Mouse (Mus musculus) thymus, postnatal 10 days (tissue): ENCODE measurements around the gene Nkain4.

ENCODE experiments used
- DNase-seq, 2 experiments: peaks; one replicate each; pipeline ENCODE4 v3.0.0; 2021; ENCODE audit warnings: low spot score in 2 of 2

Nkain4 gene

DNA sequence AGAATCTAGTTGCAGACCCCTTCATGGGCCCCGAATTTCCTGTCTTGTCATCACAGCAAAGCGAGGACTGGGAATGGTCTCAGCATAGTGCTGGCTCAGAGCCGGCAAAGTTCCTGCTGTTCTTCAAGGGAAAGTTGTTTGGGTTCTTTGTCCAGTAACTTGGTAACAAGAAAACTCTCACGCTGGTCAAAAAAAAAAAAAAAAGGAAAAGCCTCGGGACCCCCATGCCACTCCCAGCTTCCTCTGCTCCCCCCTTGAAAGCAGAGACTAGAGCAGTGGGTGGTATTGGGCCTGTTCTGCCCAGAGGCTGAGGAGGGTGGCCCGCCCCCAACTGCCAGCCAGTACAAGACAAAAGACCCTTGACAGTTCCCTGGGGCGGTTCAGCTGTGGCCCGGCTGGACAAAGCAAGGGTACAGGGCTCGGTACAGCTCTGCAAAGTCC lies 1.7 kb downstream of the Nkain4 start:
- DNase-seq, result no peak

DNA sequence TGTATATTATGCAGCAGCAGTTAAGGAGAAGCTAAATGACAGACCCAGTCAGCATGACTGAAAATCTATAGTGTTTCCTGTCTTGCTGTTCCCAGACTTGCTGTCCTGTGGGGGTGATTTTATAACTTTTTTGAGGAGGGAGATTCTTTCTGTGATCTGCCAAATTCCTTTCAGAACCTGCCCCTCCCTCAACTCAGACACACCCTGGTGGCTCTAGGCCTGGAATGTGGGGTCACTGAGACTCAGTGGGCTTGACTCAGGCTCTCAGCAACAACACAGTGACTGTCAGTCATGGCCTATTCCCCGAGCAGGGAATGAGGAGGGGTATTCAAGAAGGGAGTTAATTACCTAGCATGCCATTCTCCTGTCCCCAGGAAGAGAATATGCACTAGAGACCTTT lies 4.6 kb downstream of the Nkain4 start:
- no peak for DNase-seq

- DNase-seq, result no peak
Measured at GRCm38 (mm10) chr2:180941869-180942268, 12.6 kb downstream of the Nkain4 start.

DNA sequence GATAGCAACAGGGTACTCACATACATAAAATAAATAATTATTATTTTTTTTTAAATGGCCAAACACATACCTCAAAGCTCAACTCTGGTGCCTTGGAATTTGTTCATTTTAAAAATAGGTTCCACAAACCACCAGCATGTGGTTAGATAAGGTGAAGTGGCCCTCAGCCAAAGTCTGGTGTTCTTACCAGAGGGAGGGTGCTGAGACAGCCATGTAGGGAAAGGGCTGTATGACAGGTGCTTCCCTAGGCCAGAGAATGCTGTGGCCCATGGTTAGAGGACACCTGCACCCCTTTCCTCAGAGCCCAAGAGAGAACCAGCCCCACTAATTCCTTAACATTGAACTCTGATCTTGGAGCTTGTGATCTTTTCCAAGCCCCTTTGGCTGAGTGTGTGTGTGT lies 14.3 kb downstream of the Nkain4 start:
- no peak for DNase-seq

DNA sequence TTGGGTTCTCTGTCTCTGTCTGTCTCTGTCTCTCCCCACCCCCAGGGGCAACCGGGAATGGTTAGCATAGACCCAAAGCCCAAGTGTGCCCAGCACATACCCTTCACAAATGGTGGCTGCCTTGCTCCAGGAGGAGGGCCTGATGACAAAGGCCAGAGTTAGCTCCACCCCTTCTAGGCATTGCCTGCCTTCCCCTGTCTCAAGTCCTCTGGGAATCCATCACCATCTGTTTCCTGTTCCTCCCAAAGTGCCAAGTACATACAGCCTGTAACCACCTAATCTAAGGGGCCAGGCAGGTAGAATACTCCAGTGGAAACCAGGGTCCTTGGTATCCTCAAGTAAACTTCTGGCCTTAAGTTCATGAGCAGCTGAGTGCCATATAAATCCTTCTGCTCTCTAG lies 22.1 kb downstream of the Nkain4 start:
- no peak for DNase-seq

DNA sequence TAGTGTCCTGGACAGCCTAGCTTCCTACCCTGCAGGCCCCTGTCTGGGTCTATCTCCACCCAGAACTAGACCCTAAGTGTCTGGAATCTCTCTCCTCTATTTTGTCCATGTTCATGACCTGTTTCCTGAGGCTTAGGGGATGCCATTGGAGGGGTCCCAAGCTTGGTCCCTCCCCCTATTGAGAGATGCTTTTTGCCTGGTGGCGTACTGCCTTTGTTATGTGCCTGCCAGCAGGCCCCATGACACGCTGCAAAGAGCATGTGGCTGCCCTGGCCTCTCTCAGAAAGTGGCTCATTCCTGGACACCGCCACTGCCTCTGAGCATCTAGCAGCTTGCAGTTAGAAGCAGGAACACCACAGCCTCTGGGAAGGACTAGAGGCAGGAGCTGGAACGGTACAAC lies 25.8 kb downstream of the Nkain4 start, which contains the start of gene Birc7:
Gene Birc7 (plus strand): TSS at position 301 of the 400 bp plus-strand sequence.
- DNase-seq, result no peak

GRCm38 (mm10) chr2:180925176-180925575 lies 29.3 kb downstream of the Nkain4 start:
- DNase-seq, result peak; percentile 15 to 51

DNA sequence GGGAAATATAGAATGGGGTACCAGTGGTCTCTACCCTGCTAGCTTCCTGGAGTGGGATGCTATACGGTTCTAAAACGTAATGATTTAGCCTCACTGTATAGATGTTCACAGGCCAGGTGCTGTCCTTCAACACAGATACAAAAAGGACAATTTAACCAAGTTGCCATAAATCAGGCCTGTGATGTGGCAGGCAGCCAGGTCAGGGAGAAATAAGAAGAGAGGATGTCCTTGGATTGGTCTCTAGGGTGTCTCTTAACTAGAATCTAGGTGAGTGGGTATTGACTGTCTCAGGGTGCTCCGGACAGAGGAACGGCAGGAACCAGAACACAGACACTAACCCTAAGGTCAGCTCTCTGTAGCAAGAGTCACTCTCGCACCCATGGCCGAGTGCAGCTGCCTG lies 31.8 kb downstream of the Nkain4 start:
- no peak for DNase-seq

GRCm38 (mm10) chr2:180920810-180921400 lies 33.6 kb downstream of the Nkain4 start, which contains the start of gene Ythdf1:
Gene Ythdf1, minus strand, starts transcription at chr2:180920949.
- DNase-seq, result peak; percentile 97 to 99

DNA sequence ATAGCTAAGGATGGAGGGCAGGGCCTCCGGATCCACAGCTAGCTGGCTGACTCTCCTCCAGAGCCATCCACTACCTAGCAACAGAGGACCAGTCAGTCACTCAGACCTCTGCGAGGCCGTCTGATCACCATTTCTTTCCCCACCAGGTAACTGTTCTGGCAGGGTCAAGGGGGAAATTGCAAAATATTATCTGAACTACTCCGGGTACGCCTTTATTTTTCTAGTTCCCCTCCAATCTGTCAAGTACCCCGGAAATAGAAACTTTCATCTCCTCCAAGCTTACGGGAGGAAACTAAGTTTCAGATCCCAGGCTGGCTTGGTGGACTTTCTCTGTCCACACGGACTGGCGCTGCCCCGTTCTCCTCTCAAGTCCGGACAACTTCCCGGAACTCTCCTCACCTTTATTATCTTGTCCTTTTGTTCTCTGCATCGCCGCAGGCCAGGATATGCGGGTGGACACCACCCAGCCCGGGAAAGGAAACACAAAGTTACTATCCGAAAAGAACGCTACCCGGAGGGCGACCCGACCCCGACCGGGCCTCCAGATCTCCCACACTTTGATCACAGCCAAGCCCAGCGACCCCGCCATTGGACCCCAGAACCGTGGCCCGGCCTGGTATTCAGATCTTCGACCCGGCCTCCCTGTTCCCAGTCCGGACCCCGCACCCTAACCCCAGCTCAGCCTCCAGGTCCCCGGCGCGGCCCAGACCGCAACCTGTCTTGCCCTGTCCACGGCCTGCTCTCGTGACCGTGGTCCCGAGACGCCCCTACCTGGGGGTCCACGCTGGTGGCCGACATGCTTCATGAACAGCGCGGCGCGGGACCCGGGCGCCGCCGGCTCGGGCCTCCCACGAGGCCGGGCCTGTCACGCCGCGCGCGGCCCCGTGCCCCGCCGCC lies 34.3 kb downstream of the Nkain4 start:
- DNase-seq, result peak; percentile 33 to 55

- DNase-seq, result no peak
Measured at GRCm38 (mm10) chr2:180915886-180916433, 38.5 kb downstream of the Nkain4 start.

DNA sequence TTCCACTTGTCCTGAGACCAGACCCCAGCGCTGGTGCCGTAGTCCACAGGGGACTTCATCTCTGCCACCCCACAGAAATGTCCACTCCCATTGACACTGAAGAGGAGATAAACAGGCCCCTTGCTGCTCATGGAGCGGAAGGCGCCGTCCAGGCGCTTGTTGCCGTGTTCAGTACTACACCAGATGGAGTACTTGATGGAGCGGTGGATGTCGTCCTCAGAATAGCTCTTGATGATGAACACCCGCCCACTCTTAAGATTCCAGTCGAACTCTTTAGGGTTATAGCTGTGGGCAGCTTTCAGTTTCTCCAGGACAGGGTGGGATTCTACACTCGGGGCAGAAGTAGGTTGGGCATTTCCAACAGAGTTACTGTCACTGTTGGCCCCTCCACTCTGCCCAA lies 43.6 kb downstream of the Nkain4 start:
- no peak for DNase-seq

GRCm38 (mm10) chr2:180905556-180906221 lies 48.8 kb downstream of the Nkain4 start:
- DNase-seq, result no peak

GRCm38 (mm10) chr2:180904435-180905208 lies 49.9 kb downstream of the Nkain4 start:
- DNase-seq, result no peak

DNA sequence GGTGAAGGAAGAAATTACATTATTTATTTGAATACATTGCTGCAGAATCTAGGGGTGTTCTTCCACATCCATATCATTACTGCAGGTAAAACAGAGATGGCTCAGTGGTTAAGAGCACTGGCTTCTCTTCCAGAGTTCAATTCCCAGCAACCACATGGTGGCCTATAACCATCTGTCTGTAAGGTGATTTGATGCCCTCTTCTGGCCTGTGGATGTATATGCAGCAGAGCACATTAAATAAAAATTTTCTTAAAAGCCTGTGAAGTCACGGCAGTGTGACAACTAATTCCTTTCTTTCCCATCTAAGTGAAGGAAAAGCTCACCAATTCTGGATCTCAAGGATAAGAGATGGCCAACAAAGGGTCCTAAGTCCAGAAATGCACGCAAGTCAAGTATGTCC lies 52.4 kb downstream of the Nkain4 start:
- no peak for DNase-seq

DNA sequence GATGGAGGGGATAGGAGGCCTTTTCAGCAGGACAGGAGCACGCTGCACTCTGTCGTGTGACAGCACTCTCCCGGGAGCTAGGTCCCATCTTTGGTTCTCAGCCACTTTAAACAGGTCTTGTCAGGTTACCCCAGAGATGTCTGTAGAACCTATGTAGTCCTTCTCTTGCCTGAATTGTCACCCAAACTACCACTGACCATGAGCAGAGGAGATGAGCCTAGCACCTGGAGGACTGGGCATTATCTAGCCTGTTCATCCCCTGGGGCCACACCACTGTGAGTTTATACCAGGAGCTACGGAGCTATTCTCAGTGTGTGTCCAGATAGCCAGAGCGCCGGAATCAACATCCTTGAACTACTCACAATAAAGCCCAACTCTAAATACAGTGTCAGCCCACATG lies 56.6 kb downstream of the Nkain4 start:
- no peak for DNase-seq

GRCm38 (mm10) chr2:180896819-180897625 lies 57.5 kb downstream of the Nkain4 start:
- DNase-seq, result no peak

- no peak for DNase-seq
Measured at GRCm38 (mm10) chr2:180895837-180896525, 58.5 kb downstream of the Nkain4 start.

DNA sequence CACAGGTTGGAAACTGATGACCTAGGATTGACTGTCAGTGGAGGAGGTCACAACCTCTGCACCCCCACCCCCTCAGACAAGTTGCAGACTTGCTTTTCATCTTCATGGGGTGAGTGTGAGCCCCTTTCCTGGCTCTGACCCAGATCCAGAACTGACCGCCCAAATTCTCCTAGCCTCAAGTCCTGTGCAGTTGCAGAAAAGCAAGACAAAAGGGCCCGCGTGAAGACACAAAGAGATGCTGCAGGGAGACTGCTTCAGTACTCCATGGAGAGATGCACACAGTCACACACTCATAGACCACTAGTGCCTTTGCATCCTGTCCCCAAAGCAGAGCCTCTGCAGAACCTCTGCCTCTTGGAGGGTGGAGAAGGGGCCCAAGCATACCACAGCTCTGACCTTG lies 59.2 kb downstream of the Nkain4 start:
- no peak for DNase-seq

DNA sequence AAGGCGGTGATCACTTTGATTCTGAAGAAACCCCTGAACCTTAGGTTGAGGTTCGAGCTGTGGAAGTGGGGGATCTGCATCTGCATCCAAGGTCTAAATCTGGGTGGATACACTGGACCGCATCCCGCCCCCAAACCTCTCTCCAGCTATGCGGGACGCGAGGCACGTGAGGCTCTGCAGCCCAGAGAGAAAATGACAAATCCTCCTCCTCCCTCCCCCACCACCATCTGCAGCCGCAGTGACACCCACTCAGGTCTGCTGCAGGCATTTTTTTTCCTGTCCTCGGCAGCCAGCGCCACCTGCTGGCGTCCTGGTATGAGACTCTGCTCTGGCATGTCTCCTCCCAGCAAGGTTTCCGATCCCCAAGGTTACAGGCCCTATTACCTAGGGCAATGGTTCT lies 59.8 kb downstream of the Nkain4 start:
- peak; percentile 59 to 77 for DNase-seq
